Mouse (Mus musculus) erythroblast, embryonic 14.5 days (primary cell): Measurements from ENCODE around the gene Mrps27. TPM values are rescaled to one million over a fixed set of nuclear protein-coding genes. Genes with fewer than 3 reads are reported as not detected.

Experiments
- H3K27me3 ChIP-seq: 2 replicates; pipeline ENCODE4 v1.6.1; 2012; ENCODE audit warnings: inconsistent platforms; ENCODE audit not compliant: control insufficient read depth
- H3K36me3 ChIP-seq: 2 replicates; pipeline ENCODE4 v1.6.1; 2012; ENCODE audit warnings: mild to moderate bottlenecking, inconsistent platforms; ENCODE audit not compliant: control insufficient read depth
- H3K4me1 ChIP-seq: 2 replicates; pipeline ENCODE4 v1.6.1; 2012; ENCODE audit warnings: inconsistent platforms; ENCODE audit not compliant: control insufficient read depth
- H3K4me3 ChIP-seq: replicated peaks from 2 replicates; pipeline ENCODE3; 2012; ENCODE audit warnings: moderate library complexity, mild to moderate bottlenecking, inconsistent platforms
- H3K9me3 ChIP-seq: 2 replicates; pipeline ENCODE4 v1.6.1; 2012; ENCODE audit warnings: low read length, inconsistent platforms, mixed read lengths; ENCODE audit not compliant: control insufficient read depth
- GATA1 ChIP-seq: IDR thresholded peaks from 2 replicates; pipeline ENCODE4 v1.6.1; 2012; ENCODE audit warnings: low read length, inconsistent platforms, mixed read lengths
- TAL1 ChIP-seq: IDR thresholded peaks from 3 replicates; pipeline ENCODE4 v1.6.1; 2012; ENCODE audit warnings: low read length, inconsistent platforms, mixed read lengths
- polyA plus RNA-seq: library from polyadenylated mRNA; stranded (reverse); fragments of >175 nt; gene quantifications from 2 replicates; pipeline ENCODE4 v1.2.3, GENCODE M21; 2012

Gene Mrps27
- polyA plus RNA-seq, 1 experiment, result 0.29 TPM

- no peak for TF ChIP-seq GATA1
- no peak for TF ChIP-seq TAL1
- Histone ChIP-seq H3K27me3 (no peaks in the 10 kb centered on the region), H3K36me3 (no peaks in the 10 kb centered on the region), H3K4me3 (no peak overlapping the region), H3K9me3 (no peaks in the 10 kb centered on the region), H3K4me1 (no peaks in the 10 kb centered on the region)
Measured at GRCm38 (mm10) chr13:99442434-99443249, 98.1 kb downstream of the Mrps27 start.

DNA sequence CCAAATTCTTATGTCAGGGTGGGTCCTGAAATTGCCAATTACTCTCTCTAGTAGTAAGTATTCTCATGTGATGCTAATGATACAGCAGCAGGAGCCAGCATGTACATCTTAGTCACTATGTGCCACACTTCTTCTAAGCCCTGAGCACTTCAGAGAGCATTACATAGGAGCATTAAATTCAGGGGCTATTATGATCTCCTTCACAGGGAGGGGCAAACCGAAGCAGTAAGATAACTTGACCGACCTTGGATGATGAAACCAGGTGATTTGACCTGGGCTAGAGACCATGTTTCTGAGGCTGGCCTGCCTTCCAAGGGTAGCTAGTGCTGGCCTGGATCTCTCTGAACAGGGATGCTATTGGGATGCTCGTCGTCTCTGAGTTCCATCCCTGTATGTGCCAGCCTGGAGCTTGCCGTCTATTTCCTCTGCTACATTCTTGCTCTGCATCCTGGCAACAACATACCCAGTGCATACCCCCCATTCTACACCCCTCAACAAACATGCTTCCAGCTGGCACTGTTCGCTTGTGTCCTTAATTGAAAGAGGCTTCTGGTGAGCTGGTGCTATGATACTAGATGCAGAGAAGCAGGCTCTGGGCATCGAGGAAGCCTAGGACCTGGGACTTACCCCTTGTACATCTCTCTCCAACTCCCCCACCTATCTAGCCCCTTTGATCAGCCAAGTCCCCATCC, 99.0 kb downstream of the Mrps27 start:
- TF ChIP-seq TAL1 (no peak), GATA1 (no peak)
- no peaks in the 10 kb centered on the region for H3K9me3 ChIP-seq
- H3K4me3 ChIP-seq, result no peak overlapping the region
- no peaks in the 10 kb centered on the region for H3K4me1 ChIP-seq
- no peaks in the 10 kb centered on the region for H3K27me3 ChIP-seq
- no peaks in the 10 kb centered on the region for H3K36me3 ChIP-seq

GRCm38 (mm10) chr13:99444431-99444871, 99.9 kb downstream of the Mrps27 start:
- Histone ChIP-seq H3K9me3 (no peaks in the 10 kb centered on the region), H3K4me1 (no peaks in the 10 kb centered on the region), H3K4me3 (no peak overlapping the region), H3K27me3 (no peaks in the 10 kb centered on the region), H3K36me3 (no peaks in the 10 kb centered on the region)
- TF ChIP-seq GATA1, result no peak
- TF ChIP-seq TAL1, result no peak

- no peaks in the 10 kb centered on the region for H3K27me3 ChIP-seq
- H3K36me3 ChIP-seq, result no peaks in the 10 kb centered on the region
- no peak overlapping the region for H3K4me3 ChIP-seq
- TF ChIP-seq GATA1 (no peak), TAL1 (no peak)
- no peaks in the 10 kb centered on the region for H3K9me3 ChIP-seq
- no peaks in the 10 kb centered on the region for H3K4me1 ChIP-seq
Measured at GRCm38 (mm10) chr13:99444880-99445279, 100.3 kb downstream of the Mrps27 start.

DNA sequence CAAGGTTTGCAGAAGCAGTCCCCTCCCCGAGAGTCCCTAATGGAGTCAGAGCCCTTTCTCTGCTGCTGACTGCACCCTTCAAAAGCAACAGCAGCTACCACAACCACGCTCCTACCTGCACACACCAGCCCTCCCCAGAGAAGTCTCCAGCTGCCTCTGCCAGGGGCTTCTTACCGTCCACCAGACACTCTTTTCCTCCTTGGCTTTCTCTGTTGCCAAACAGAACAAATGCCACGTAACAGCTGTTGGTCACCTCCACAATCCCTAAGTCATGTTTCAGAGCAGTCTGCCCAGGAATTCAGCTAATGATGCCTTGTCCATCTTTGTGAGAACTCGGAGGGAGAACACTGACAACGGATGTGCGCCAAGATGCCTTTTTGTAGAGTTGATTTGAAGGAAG, 102.4 kb downstream of the Mrps27 start:
- Histone ChIP-seq H3K4me1 (no peaks in the 10 kb centered on the region), H3K27me3 (no peaks in the 10 kb centered on the region)
- TF ChIP-seq GATA1 (no peak), TAL1 (no peak)

GRCm38 (mm10) chr13:99447403-99448199, 103.0 kb downstream of the Mrps27 start:
- no peaks in the 10 kb centered on the region for H3K36me3 ChIP-seq
- TF ChIP-seq GATA1 (no peak), TAL1 (no peak)
- H3K27me3 ChIP-seq, result no peaks in the 10 kb centered on the region
- H3K4me1 ChIP-seq, result no peaks in the 10 kb centered on the region
- no peak overlapping the region for H3K4me3 ChIP-seq
- H3K9me3 ChIP-seq, result no peaks in the 10 kb centered on the region

More for the DNA sequence above, 102.4 kb downstream of the Mrps27 start:
- H3K36me3 ChIP-seq, result no peaks in the 10 kb centered on the region
- H3K9me3 ChIP-seq, result no peaks in the 10 kb centered on the region
- H3K4me3 ChIP-seq, result no peak overlapping the region

GRCm38 (mm10) chr13:99448278-99448677, 103.7 kb downstream of the Mrps27 start:
- Histone ChIP-seq H3K4me1 (no peaks in the 10 kb centered on the region), H3K36me3 (no peaks in the 10 kb centered on the region), H3K9me3 (no peaks in the 10 kb centered on the region), H3K4me3 (no peak overlapping the region), H3K27me3 (no peaks in the 10 kb centered on the region)
- TF ChIP-seq GATA1 (no peak), TAL1 (no peak)

GRCm38 (mm10) chr13:99449547-99449946, 105.0 kb downstream of the Mrps27 start:
- no peaks in the 10 kb centered on the region for H3K4me1 ChIP-seq
- no peaks in the 10 kb centered on the region for H3K9me3 ChIP-seq
- no peak overlapping the region for H3K4me3 ChIP-seq
- TF ChIP-seq TAL1 (no peak), GATA1 (no peak)
- H3K27me3 ChIP-seq, result no peaks in the 10 kb centered on the region
- H3K36me3 ChIP-seq, result no peaks in the 10 kb centered on the region

DNA sequence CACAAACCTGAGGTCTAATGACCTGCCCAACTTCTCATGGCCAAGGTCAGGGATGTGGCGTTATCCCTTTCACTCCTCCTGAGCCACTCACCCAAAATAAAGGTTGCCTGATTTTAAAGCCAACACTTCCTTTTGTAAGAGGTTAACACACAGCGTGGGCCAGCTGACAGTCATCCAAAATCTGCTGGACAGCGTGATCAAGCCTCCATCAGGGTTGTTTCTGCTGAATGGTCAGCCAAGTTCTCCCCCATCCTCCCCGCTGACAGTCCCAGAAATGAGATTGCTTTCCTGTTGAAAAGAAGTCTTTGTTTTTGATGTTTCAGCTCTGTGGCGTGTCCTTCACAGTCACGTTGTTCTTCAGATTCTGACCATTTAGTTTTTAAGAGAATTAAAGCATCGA, 106.2 kb downstream of the Mrps27 start:
- TF ChIP-seq TAL1 (no peak), GATA1 (no peak)

More for the DNA sequence above, 106.2 kb downstream of the Mrps27 start:
- no peaks in the 10 kb centered on the region for H3K36me3 ChIP-seq
- no peaks in the 10 kb centered on the region for H3K9me3 ChIP-seq
- H3K27me3 ChIP-seq, result no peaks in the 10 kb centered on the region
- no peaks in the 10 kb centered on the region for H3K4me1 ChIP-seq
- H3K4me3 ChIP-seq, result no peak overlapping the region
